In the genomic region with DNA sequence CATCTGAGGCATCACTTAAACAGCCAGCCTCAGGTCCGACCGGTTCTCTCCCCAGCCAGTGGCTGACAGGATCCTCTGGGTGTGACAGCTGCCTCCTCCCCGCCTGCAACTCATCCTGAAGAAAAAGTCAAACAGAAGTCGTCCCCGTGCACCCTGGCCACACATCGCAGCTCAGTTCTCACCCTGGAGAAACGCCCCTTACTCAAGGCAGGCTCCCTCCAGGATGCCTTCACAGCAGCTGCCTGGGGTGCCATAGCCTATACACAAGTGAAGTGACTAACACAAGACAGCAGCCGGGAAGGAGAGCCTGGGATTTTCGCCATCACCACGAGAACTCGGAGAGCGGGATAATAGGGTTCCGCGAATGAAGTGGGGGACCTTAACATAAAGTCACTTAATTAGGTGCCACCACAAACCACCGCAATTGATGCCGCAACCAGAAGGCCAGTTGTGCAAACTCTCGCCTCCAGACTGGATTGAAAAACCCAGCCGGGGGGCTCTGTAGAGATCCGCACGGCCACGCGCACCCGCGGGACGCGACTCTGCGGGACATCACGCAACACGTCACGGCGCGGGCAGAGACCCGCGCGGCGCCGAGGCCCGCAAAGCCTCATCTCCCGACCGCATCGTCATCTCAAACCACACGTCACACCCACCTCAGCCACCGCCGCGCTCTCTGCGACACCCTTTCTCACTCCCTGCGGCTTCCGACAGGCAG, we compare ENCODE assay signal across 8 mouse cellular contexts. TPM values are rescaled to one million over a fixed set of nuclear protein-coding genes. Genes with fewer than 3 reads are reported as not detected.
DNase-seq lines count a peak whose midpoint lies in the region; ATAC-seq and TF ChIP-seq lines count a peak whose summit lies in the region.

No protein-coding gene starts in this region.

- H3K9ac ChIP-seq in forebrain, embryonic 11.5 days (ENCODE audit: low read length) = peak overlapping the region; percentile 92
- H3K9ac ChIP-seq in intestine, embryonic 16.5 days (ENCODE audit: low read depth, low read length) = peak overlapping the region; percentile 98
- peak overlapping the region; percentile 88 for H3K9ac ChIP-seq in midbrain, embryonic 12.5 days (replicated peaks)

- CTCF ChIA-PET in Patski (lab: Charles Lee) = no interaction called here

- POLR2A ChIA-PET in Patski (lab: Charles Lee) = no interaction called here

- WGBS in heart, embryonic 10.5 days = under 1% methylated on average over 48 of the region's 48 CpGs
- under 1% methylated on average over 48 of the region's 48 CpGs for WGBS in forebrain, embryonic 11.5 days
- WGBS in intestine, embryonic 16.5 days = under 1% methylated on average over 48 of the region's 48 CpGs
- under 1% methylated on average over 47 of the region's 48 CpGs for WGBS in midbrain, embryonic 12.5 days

- peak overlapping the region; percentile 96 for H3K4me3 ChIP-seq in heart, embryonic 10.5 days
- H3K4me3 ChIP-seq in forebrain, embryonic 11.5 days (ENCODE audit: low read depth, low read length) = peak overlapping the region; percentile 95
- peak overlapping the region; percentile 99 for H3K4me3 ChIP-seq in intestine, embryonic 16.5 days (ENCODE audit: low read length)
- peak overlapping the region; percentile 96 for H3K4me3 ChIP-seq in midbrain, embryonic 12.5 days

- peaks cover 10% of the 10 kb centered on the region for H3K36me3 ChIP-seq in heart, embryonic 10.5 days
- no peaks in the 10 kb centered on the region for H3K36me3 ChIP-seq in forebrain, embryonic 11.5 days (ENCODE audit: control insufficient read depth, insufficient read depth, low read length)
- H3K36me3 ChIP-seq in intestine, embryonic 16.5 days (ENCODE audit: control insufficient read depth, insufficient read depth, low read length) = no peaks in the 10 kb centered on the region
- H3K36me3 ChIP-seq in midbrain, embryonic 12.5 days = peaks cover 9% of the 10 kb centered on the region; the same call in 1 of the 2 replicates

- TF ChIP-seq CTCF in Patski (IDR thresholded peaks at IDR 0.05) = no peak

- H3K9me3 ChIP-seq in heart, embryonic 10.5 days = no peaks in the 10 kb centered on the region
- H3K9me3 ChIP-seq in forebrain, embryonic 11.5 days (ENCODE audit: control insufficient read depth, low read length) = no peaks in the 10 kb centered on the region
- no peaks in the 10 kb centered on the region for H3K9me3 ChIP-seq in intestine, embryonic 16.5 days (ENCODE audit: control insufficient read depth, low read length)
- no peaks in the 10 kb centered on the region for H3K9me3 ChIP-seq in midbrain, embryonic 12.5 days

- H3K27me3 ChIP-seq in heart, embryonic 10.5 days (ENCODE audit: insufficient read depth, poor library complexity, severe bottlenecking) = no peaks in the 10 kb centered on the region
- H3K27me3 ChIP-seq in Patski = no peaks in the 10 kb centered on the region
- no peaks in the 10 kb centered on the region for H3K27me3 ChIP-seq in forebrain, embryonic 11.5 days (ENCODE audit: control insufficient read depth, insufficient read depth, low read length)
- no peaks in the 10 kb centered on the region for H3K27me3 ChIP-seq in intestine, embryonic 16.5 days (replicated peaks; ENCODE audit: control insufficient read depth, insufficient read depth, low read length)
- H3K27me3 ChIP-seq in midbrain, embryonic 12.5 days = no peaks in the 10 kb centered on the region

- intact Hi-C loops in heart, postnatal 14 days (cut with DNase I) = no loop called here

- DNase-seq in heart, embryonic 10.5 days (ENCODE audit: low spot score) = no peak
- no peak for DNase-seq in heart, postnatal 14 days
- DNase-seq in 3T3-L1 (ENCODE audit: low read depth, low spot score) (peak; percentile 62), Patski (ENCODE audit: low read depth, low spot score) (no peak)
- DNase-seq in forebrain, embryonic 11.5 days (ENCODE audit: low spot score) = peak; percentile 53
- DNase-seq in layer of hippocampus, adult 9-10 months (ENCODE audit: low spot score) = no peak

- peak overlapping the region; percentile 67 for H3K4me2 ChIP-seq in forebrain, embryonic 11.5 days (ENCODE audit: low read depth, low read length, severe bottlenecking)
- H3K4me2 ChIP-seq in intestine, embryonic 16.5 days (ENCODE audit: low read depth, low read length) = peak overlapping the region; percentile 92
- H3K4me2 ChIP-seq in midbrain, embryonic 12.5 days (replicated peaks) = peak overlapping the region; percentile 97

- peaks cover 10% of the 10 kb centered on the region for H3K4me1 ChIP-seq in heart, embryonic 10.5 days
- H3K4me1 ChIP-seq in forebrain, embryonic 11.5 days (replicated peaks; ENCODE audit: control insufficient read depth, insufficient read depth, low read length) = peaks cover 5% of the 10 kb centered on the region
- peaks cover 10% of the 10 kb centered on the region for H3K4me1 ChIP-seq in intestine, embryonic 16.5 days (ENCODE audit: control insufficient read depth, insufficient read depth, low read length)
- peaks cover 18% of the 10 kb centered on the region for H3K4me1 ChIP-seq in midbrain, embryonic 12.5 days

- in situ Hi-C loops in Patski (cut with MboI; ENCODE audit: low pct_unique_long_range_greater_than_20kb) = no loop called here

- ATAC-seq in Patski = peak; percentile 49
- peak; percentile 43; the same call in 1 of the 2 replicates for ATAC-seq in forebrain, embryonic 11.5 days (replicated peaks; ENCODE audit: low FRiP score)
- peak; percentile 64 for ATAC-seq in intestine, embryonic 16.5 days
- peak; percentile 82 for ATAC-seq in midbrain, embryonic 12.5 days (ENCODE audit: low FRiP score, low read depth)

- peak overlapping the region; percentile 94 for H3K27ac ChIP-seq in heart, embryonic 10.5 days
- peak overlapping the region; percentile 59 for H3K27ac ChIP-seq in forebrain, embryonic 11.5 days (ENCODE audit: low read depth, low read length)
- peak overlapping the region; percentile 80 for H3K27ac ChIP-seq in intestine, embryonic 16.5 days (ENCODE audit: low read length)
- H3K27ac ChIP-seq in midbrain, embryonic 12.5 days (replicated peaks) = peak overlapping the region; percentile 85

RNA-seq across cellular contexts. Expression of gene Rbsn, which starts 0.5 kb away (rescaled TPM):
- 18.7 and 19.1 TPM in 2 replicates for polyA plus RNA-seq in heart, embryonic 10.5 days (2016; fragmentation: Nextera tagmentation; extraction: Ambion mirVana)
- 10 to 100 TPM; 13.8 to 14.6 TPM for total RNA-seq in heart, postnatal 14 days (2021)
- 21.7 TPM for polyA plus RNA-seq in Patski (2021)
- 20.0 and 22.2 TPM in 2 replicates for polyA plus RNA-seq in forebrain, embryonic 11.5 days (2014; fragmentation: Nextera tagmentation; extraction: Ambion mirVana)
- 16.0 and 16.6 TPM in 2 replicates for polyA plus RNA-seq in intestine, embryonic 16.5 days (2015; fragmentation: Nextera tagmentation; extraction: Ambion mirVana)
- 31.6 and 34.2 TPM in 2 replicates for polyA plus RNA-seq in midbrain, embryonic 12.5 days (2016; fragmentation: Nextera tagmentation; extraction: Ambion mirVana)

RNA-seq across cellular contexts. Expression of gene Trh, which starts 30.2 kb away (rescaled TPM):
- polyA plus RNA-seq in heart, embryonic 10.5 days (2016; fragmentation: Nextera tagmentation; extraction: Ambion mirVana) = 0.53 and 0.83 TPM in 2 replicates
- not detected for total RNA-seq in heart, postnatal 14 days (2021)
- polyA plus RNA-seq in Patski (2021) = not detected
- polyA plus RNA-seq in forebrain, embryonic 11.5 days (2014; fragmentation: Nextera tagmentation; extraction: Ambion mirVana) = 1.0 and 1.2 TPM in 2 replicates
- 1.8 and 2.5 TPM in 2 replicates for polyA plus RNA-seq in intestine, embryonic 16.5 days (2015; fragmentation: Nextera tagmentation; extraction: Ambion mirVana)
- polyA plus RNA-seq in midbrain, embryonic 12.5 days (2016; fragmentation: Nextera tagmentation; extraction: Ambion mirVana) = 1.6 and 1.8 TPM in 2 replicates

RNA-seq across cellular contexts. Expression of gene Mrps25, which starts 30.4 kb away (rescaled TPM):
- 86.0 and 95.1 TPM in 2 replicates for polyA plus RNA-seq in heart, embryonic 10.5 days (2016; fragmentation: Nextera tagmentation; extraction: Ambion mirVana)
- total RNA-seq in heart, postnatal 14 days (2021) = 10 to 100 TPM; 66.9 to 67.5 TPM
- 92.5 TPM for polyA plus RNA-seq in Patski (2021)
- polyA plus RNA-seq in forebrain, embryonic 11.5 days (2014; fragmentation: Nextera tagmentation; extraction: Ambion mirVana) = 86.2 and 87.7 TPM in 2 replicates
- polyA plus RNA-seq in intestine, embryonic 16.5 days (2015; fragmentation: Nextera tagmentation; extraction: Ambion mirVana) = 110 and 115 TPM in 2 replicates
- polyA plus RNA-seq in midbrain, embryonic 12.5 days (2016; fragmentation: Nextera tagmentation; extraction: Ambion mirVana) = 70.1 and 71.9 TPM in 2 replicates

Comparison
In these comparisons a context has a peak if more than half of its experiments do, and no peak if none do; other contexts are left out.
1. DNase-seq: peak in 3T3-L1 (single experiment) and forebrain, embryonic 11.5 days (single experiment); none in heart, embryonic 10.5 days (single experiment), heart, postnatal 14 days (0 of 2), Patski (single experiment) and layer of hippocampus, adult 9-10 months (single experiment).
2. Peak in every context shown above with its lines, with median percentiles within 50 percentile points of each other: H3K27ac ChIP-seq, H3K4me3 ChIP-seq, ATAC-seq, H3K4me2 ChIP-seq and H3K9ac ChIP-seq.